Mouse (Mus musculus): ENCODE measurements around the gene Wnt5b.

Wnt5b gene

GRCm38 (mm10) chr6:119386421-119386820 lies 157.7 kb downstream of the Wnt5b start:
- in situ Hi-C loops (cut with MboI; ENCODE audit: low pct_unique_long_range_greater_than_20kb in 1 of 2, low sequenced_read_pairs in 2 of 2, unreplicated experiment in 1 of 2) = no loop called here

- in situ Hi-C loops (cut with MboI; ENCODE audit: low pct_unique_long_range_greater_than_20kb in 1 of 2, low sequenced_read_pairs in 2 of 2, unreplicated experiment in 1 of 2) = no loop called here
Measured at GRCm38 (mm10) chr6:119385668-119386067, 158.5 kb downstream of the Wnt5b start.
